Comparison of ENCODE assay signal across 35 mouse cellular contexts in genomic region chr10:5561706-5562105, GRCm38 (mm10). TPM values are rescaled to one million over a fixed set of nuclear protein-coding genes. Genes with fewer than 3 reads are reported as not detected.
"Had no signal": no experiment of that assay in that cellular context is flagged by ENCODE, and none has a peak within 500 bp of the region (broad histone marks: within the 10 kb centered on the region; RNA-seq: fewer than 3 reads in every experiment).

No protein-coding gene starts in this region.

- H3K27me3 ChIP-seq: heart, embryonic 12.5 days; heart, embryonic 13.5 days; heart, embryonic 15.5 days; hindbrain, embryonic 12.5 days; hindbrain, embryonic 13.5 days; hindbrain, embryonic 15.5 days; intestine, embryonic 15.5 days; kidney, embryonic 15.5 days had no signal

- H3K4me3 ChIP-seq: heart, embryonic 10.5 days; heart, embryonic 12.5 days; heart, embryonic 13.5 days; heart, embryonic 15.5 days; hindbrain, embryonic 10.5 days; hindbrain, embryonic 12.5 days; hindbrain, embryonic 13.5 days; hindbrain, embryonic 15.5 days; intestine, embryonic 15.5 days; kidney, embryonic 15.5 days; layer of hippocampus, adult 2 months had no signal

- H3K9me3 ChIP-seq: heart, embryonic 10.5 days; heart, embryonic 12.5 days; heart, embryonic 13.5 days; heart, embryonic 15.5 days; hindbrain, embryonic 10.5 days; hindbrain, embryonic 12.5 days; hindbrain, embryonic 13.5 days; hindbrain, embryonic 15.5 days; intestine, embryonic 15.5 days; kidney, embryonic 15.5 days had no signal

- H3K4me1 ChIP-seq: heart, embryonic 10.5 days; heart, embryonic 12.5 days; heart, embryonic 13.5 days; heart, embryonic 15.5 days; hindbrain, embryonic 10.5 days; hindbrain, embryonic 12.5 days; hindbrain, embryonic 13.5 days; hindbrain, embryonic 15.5 days; intestine, embryonic 15.5 days; kidney, embryonic 15.5 days had no signal

- ATAC-seq: hindbrain, embryonic 16.5 days; hindbrain, postnatal 0 days; inflammation-experienced regulatory T-cells, adult 6 months; intestine, embryonic 15.5 days; intestine, embryonic 16.5 days; intestine, postnatal 0 days had no signal

- H3K4me2 ChIP-seq: heart, embryonic 11.5 days; heart, embryonic 12.5 days; heart, embryonic 13.5 days; heart, embryonic 15.5 days; hindbrain, embryonic 12.5 days; hindbrain, embryonic 13.5 days; hindbrain, embryonic 14.5 days; hindbrain, embryonic 15.5 days; intestine, embryonic 15.5 days; kidney, embryonic 15.5 days had no signal

- H3K36me3 ChIP-seq: heart, embryonic 10.5 days; heart, embryonic 12.5 days; heart, embryonic 13.5 days; heart, embryonic 15.5 days; hindbrain, embryonic 10.5 days; hindbrain, embryonic 12.5 days; hindbrain, embryonic 13.5 days; hindbrain, embryonic 15.5 days; intestine, embryonic 15.5 days; kidney, embryonic 15.5 days had no signal

- H3K27ac ChIP-seq: heart, embryonic 10.5 days; heart, embryonic 13.5 days; heart, embryonic 15.5 days; hindbrain, embryonic 10.5 days; hindbrain, embryonic 12.5 days; hindbrain, embryonic 13.5 days; hindbrain, embryonic 14.5 days; hindbrain, embryonic 15.5 days; hindbrain, postnatal 0 days; intestine, embryonic 15.5 days; kidney, embryonic 15.5 days; kidney, postnatal 0 days; layer of hippocampus, adult 2 months had no signal

- H3K9ac ChIP-seq: heart, embryonic 12.5 days; heart, embryonic 13.5 days; heart, embryonic 15.5 days; hindbrain, embryonic 12.5 days; hindbrain, embryonic 13.5 days; hindbrain, embryonic 14.5 days; hindbrain, embryonic 15.5 days; intestine, embryonic 15.5 days; kidney, embryonic 15.5 days had no signal

- DNase-seq: heart, postnatal 10 days; heart, postnatal 14 days; heart, postnatal 36 days; heart, postnatal 4 days; kidney, adult 11 months; kidney, adult 18-20 months; kidney, adult 2 months; kidney, adult 8-10 months; kidney, adult 9 months; kidney, postnatal 10 days; kidney, postnatal 14 days; kidney, postnatal 25 days; kidney, postnatal 36 days; kidney, postnatal 4 days; layer of hippocampus, adult 9-11 months; layer of hippocampus, postnatal 36 days had no signal

RNA-seq across cellular contexts. Expression of gene Myct1, which starts 31.9 kb away (rescaled TPM):
- polyA plus RNA-seq: inflammation-experienced regulatory T-cells, adult 6 months had no signal
